Mouse (Mus musculus) adrenal gland, postnatal 0 days (tissue): ENCODE results near the gene Olfr1381. TPM values are rescaled to one million over a fixed set of nuclear protein-coding genes. Genes with fewer than 3 reads are reported as not detected.

Experiments used
- polyA plus RNA-seq: library from polyadenylated mRNA; unstranded; fragments of >200 nt; fragmentation: Nextera tagmentation; extraction: Ambion mirVana; gene quantifications from 2 replicates; pipeline ENCODE4 v1.2.1, GENCODE M21; 2015

Olfr1381 gene
- polyA plus RNA-seq = not detected in 2 replicates

GRCm38 (mm10) chr11:49543149-49543548 is at the start of gene Olfr1381:
Gene Olfr1381 (plus strand): TSS chr11:49543449.

GRCm38 (mm10) chr11:49519348-49519747 is 23.9 kb upstream of the Olfr1381 start, which contains the start of gene Olfr1383:
Gene Olfr1383 (plus strand): TSS chr11:49519648.

GRCm38 (mm10) chr11:49527947-49528346 is 15.3 kb upstream of the Olfr1381 start, which contains the start of gene Olfr1382:
Gene Olfr1382 (plus strand): TSS chr11:49528247.

GRCm38 (mm10) chr11:49556578-49556977 is 13.3 kb downstream of the Olfr1381 start, which contains the start of gene Olfr1380:
Gene Olfr1380 (plus strand): TSS chr11:49556878.

Other genes starting within 250 kb of the Olfr1381 start
- not detected in 2 replicates for gene Olfr10, start 238.7 kb upstream of the Olfr1381 start, polyA plus RNA-seq
- not detected in 2 replicates for gene Olfr1391, start 220.7 kb upstream of the Olfr1381 start, polyA plus RNA-seq
- not detected in 2 replicates for gene Olfr1390, start 208.3 kb upstream of the Olfr1381 start, polyA plus RNA-seq
- gene Olfr1389, start 120.4 kb upstream of the Olfr1381 start, polyA plus RNA-seq = not detected in 2 replicates
- not detected in 2 replicates for gene Olfr1388, start 106.8 kb upstream of the Olfr1381 start, polyA plus RNA-seq
- gene Olfr1387, start 88.1 kb upstream of the Olfr1381 start, polyA plus RNA-seq = not detected in 2 replicates
- gene Olfr1386, start 78.4 kb upstream of the Olfr1381 start, polyA plus RNA-seq = not detected in 2 replicates
- not detected in 2 replicates for gene Olfr1385, start 54.4 kb upstream of the Olfr1381 start, polyA plus RNA-seq
- gene Olfr1384, start 36.7 kb upstream of the Olfr1381 start, polyA plus RNA-seq = not detected in 2 replicates
- gene Olfr1383, start 23.8 kb upstream of the Olfr1381 start, polyA plus RNA-seq = not detected in 2 replicates
- gene Olfr1382, start 15.2 kb upstream of the Olfr1381 start, polyA plus RNA-seq = not detected in 2 replicates
- not detected in 2 replicates for gene Olfr1380, start 13.4 kb downstream of the Olfr1381 start, polyA plus RNA-seq
- gene Flt4, start 65.8 kb downstream of the Olfr1381 start, polyA plus RNA-seq = 3.2 and 6.6 TPM in 2 replicates
- gene Scgb3a1, start 120.2 kb downstream of the Olfr1381 start, polyA plus RNA-seq = 0.47 and 0.92 TPM in 2 replicates
- 22.6 and 30.7 TPM in 2 replicates for gene Cnot6, start 169.3 kb downstream of the Olfr1381 start, polyA plus RNA-seq